ENCODE assay signal across 18 mouse cellular contexts in the genomic region with DNA sequence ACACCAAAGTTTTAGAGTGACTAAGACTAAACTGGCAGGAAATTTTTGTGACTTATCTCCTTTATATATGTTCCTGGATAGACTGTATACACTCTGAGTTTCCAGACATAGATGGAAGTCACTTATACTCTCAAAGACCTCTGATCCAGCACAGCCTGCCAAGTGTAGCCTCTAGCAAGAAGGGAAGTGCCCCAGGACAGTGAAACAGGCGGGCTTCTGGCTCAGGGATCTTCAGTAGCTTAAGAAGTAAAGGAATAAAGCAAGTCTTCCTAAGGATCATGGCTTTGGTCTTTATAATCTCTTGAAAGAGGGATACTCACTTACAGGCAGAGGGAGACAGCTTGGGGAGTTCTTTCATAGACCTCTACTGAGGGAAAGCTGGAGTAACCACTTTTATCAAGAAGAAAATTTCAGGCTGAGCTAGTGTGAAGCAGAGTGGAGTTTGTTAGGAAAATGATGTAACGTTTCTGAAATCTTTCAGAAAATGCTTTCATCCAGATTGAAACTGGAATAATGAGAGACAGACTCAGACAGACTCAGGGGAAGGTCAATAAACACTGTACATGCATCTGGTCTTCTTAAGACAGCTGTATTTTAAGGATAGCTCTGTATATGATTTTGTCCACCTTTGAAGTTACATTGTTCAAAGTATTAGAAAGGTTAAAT.
DNase-seq lines count a peak whose midpoint lies in the region; ATAC-seq and TF ChIP-seq lines count a peak whose summit lies in the region.
"Had no signal": no experiment of that assay in that cellular context is flagged by ENCODE, and none has a peak within 500 bp of the region (broad histone marks: within the 10 kb centered on the region; RNA-seq: fewer than 3 reads in every experiment).

No protein-coding gene starts in this region.

- no peaks in the 10 kb centered on the region for H3K9me3 ChIP-seq in midbrain, embryonic 11.5 days (ENCODE audit: control insufficient read depth, low read length)
- H3K9me3 ChIP-seq in midbrain, embryonic 10.5 days (replicated peaks): no peaks in the 10 kb centered on the region
- H3K9me3 ChIP-seq in forebrain, embryonic 15.5 days: no peaks in the 10 kb centered on the region
- H3K9me3 ChIP-seq: embryonic facial prominence, embryonic 15.5 days; heart, embryonic 10.5 days; heart, embryonic 15.5 days; hindbrain, embryonic 10.5 days had no signal

- H3K36me3 ChIP-seq in midbrain, embryonic 11.5 days (ENCODE audit: control insufficient read depth, insufficient read depth, low read length): no peaks in the 10 kb centered on the region
- no peaks in the 10 kb centered on the region for H3K36me3 ChIP-seq in midbrain, embryonic 10.5 days
- no peaks in the 10 kb centered on the region for H3K36me3 ChIP-seq in forebrain, embryonic 15.5 days
- H3K36me3 ChIP-seq: embryonic facial prominence, embryonic 15.5 days; heart, embryonic 10.5 days; heart, embryonic 15.5 days; hindbrain, embryonic 10.5 days had no signal

- ATAC-seq in midbrain, embryonic 11.5 days (ENCODE audit: low FRiP score): no peak
- no peak for ATAC-seq in forebrain, embryonic 15.5 days (replicated peaks)

- H3K4me2 ChIP-seq in midbrain, embryonic 11.5 days: no peak overlapping the region
- no peak overlapping the region for H3K4me2 ChIP-seq in forebrain, embryonic 15.5 days (replicated peaks)
- H3K4me2 ChIP-seq: embryonic facial prominence, embryonic 15.5 days; heart, embryonic 15.5 days; hindbrain, embryonic 14.5 days had no signal

- intact Hi-C loops in heart, postnatal 25 days (cut with DNase I): no loop called here

- H3K4me3 ChIP-seq in midbrain, embryonic 11.5 days (ENCODE audit: low read depth, low read length): no peak overlapping the region
- no peak overlapping the region for H3K4me3 ChIP-seq in midbrain, embryonic 10.5 days
- no peak overlapping the region for H3K4me3 ChIP-seq in embryonic fibroblast, embryonic 13.5 days (ENCODE audit: insufficient read depth, low read length)
- no peak overlapping the region for H3K4me3 ChIP-seq in forebrain, embryonic 15.5 days
- H3K4me3 ChIP-seq: embryonic facial prominence, embryonic 15.5 days; heart, embryonic 10.5 days; heart, embryonic 15.5 days; hindbrain, embryonic 10.5 days had no signal

- no peak overlapping the region for H3K9ac ChIP-seq in midbrain, embryonic 11.5 days (ENCODE audit: low read length)
- H3K9ac ChIP-seq in forebrain, embryonic 15.5 days (replicated peaks): no peak overlapping the region
- H3K9ac ChIP-seq: embryonic facial prominence, embryonic 15.5 days; heart, embryonic 15.5 days; hindbrain, embryonic 14.5 days had no signal

- peaks cover 24% of the 10 kb centered on the region for H3K4me1 ChIP-seq in midbrain, embryonic 11.5 days (ENCODE audit: control insufficient read depth, insufficient read depth, low read length)
- peaks cover 36% of the 10 kb centered on the region for H3K4me1 ChIP-seq in midbrain, embryonic 10.5 days
- peaks cover 3% of the 10 kb centered on the region; the same call in 1 of the 2 replicates for H3K4me1 ChIP-seq in embryonic fibroblast, embryonic 13.5 days (ENCODE audit: control insufficient read depth, insufficient read depth, low read length)
- H3K4me1 ChIP-seq in forebrain, embryonic 15.5 days: peaks cover 22% of the 10 kb centered on the region
- H3K4me1 ChIP-seq: heart, embryonic 15.5 days had no signal

- peak; percentile 71 for DNase-seq in heart, adult 11 months
- DNase-seq in heart, postnatal 25 days (ENCODE audit: low spot score): no peak
- DNase-seq in midbrain, embryonic 11.5 days (ENCODE audit: low spot score, missing footprints): peak; percentile 82
- DNase-seq in midbrain, embryonic 10.5 days (ENCODE audit: low spot score): no peak
- DNase-seq in 3T3-L1 (ENCODE audit: low read depth, low spot score): peak; percentile 25
- DNase-seq in lung, postnatal 4 days: no peak
- DNase-seq: adrenal gland, adult 8-10 months; adrenal gland, postnatal 36 days; cerebellum, adult 8-10 months; gastrocnemius, postnatal 25 days; heart, postnatal 14 days had no signal

- peaks cover 17% of the 10 kb centered on the region for H3K27me3 ChIP-seq in midbrain, embryonic 11.5 days (ENCODE audit: control insufficient read depth, insufficient read depth, low read length)
- H3K27me3 ChIP-seq in midbrain, embryonic 10.5 days (ENCODE audit: low read depth, poor library complexity, severe bottlenecking): peaks cover 80% of the 10 kb centered on the region
- H3K27me3 ChIP-seq in forebrain, embryonic 15.5 days: no peaks in the 10 kb centered on the region
- H3K27me3 ChIP-seq: embryonic facial prominence, embryonic 15.5 days; heart, embryonic 15.5 days had no signal

- no peak for TF ChIP-seq POLR2A in embryonic fibroblast, embryonic 13.5 days (IDR thresholded peaks at IDR 0.05; ENCODE audit: low read depth, low read length)

- 44% methylated on average over 2 of the region's 2 CpGs for WGBS in midbrain, embryonic 11.5 days
- WGBS in midbrain, embryonic 10.5 days: 59% methylated on average over 2 of the region's 2 CpGs
- 60% methylated on average over 2 of the region's 2 CpGs for WGBS in forebrain, embryonic 15.5 days

- TF ChIP-seq CTCF in embryonic fibroblast, embryonic 13.5 days (IDR thresholded peaks at IDR 0.05; ENCODE audit: borderline replicate concordance, insufficient read depth, low read length): no peak

- no peak overlapping the region for H3K27ac ChIP-seq in midbrain, embryonic 11.5 days (ENCODE audit: low read depth, low read length)
- no peak overlapping the region for H3K27ac ChIP-seq in midbrain, embryonic 10.5 days (replicated peaks)
- H3K27ac ChIP-seq in embryonic fibroblast, embryonic 13.5 days (ENCODE audit: insufficient read depth, low read length): peak overlapping the region; percentile 96
- no peak overlapping the region for H3K27ac ChIP-seq in forebrain, embryonic 15.5 days (replicated peaks)
- H3K27ac ChIP-seq: embryonic facial prominence, embryonic 15.5 days; heart, embryonic 10.5 days; heart, embryonic 15.5 days; hindbrain, embryonic 10.5 days had no signal

Comparison
In these comparisons a context has a peak if more than half of its experiments do, and no peak if none do; other contexts are left out.
1. DNase-seq: peak in heart, adult 11 months (single experiment), midbrain, embryonic 11.5 days (single experiment) and 3T3-L1 (single experiment); none in heart, postnatal 25 days (single experiment), midbrain, embryonic 10.5 days (single experiment) and lung, postnatal 4 days (0 of 2).